Mouse (Mus musculus): ENCODE measurements around the gene 0610030E20Rik. TPM values are rescaled to one million over a fixed set of nuclear protein-coding genes. Genes with fewer than 3 reads are reported as not detected.

0610030E20Rik gene
- polyA plus RNA-seq, 1 experiment from 2014 or later, result 16.0 TPM

GRCm38 (mm10) chr6:72318440-72318839 lies 28.7 kb upstream of the 0610030E20Rik start:
- Histone ChIP-seq H3K9me3 (replicated peaks; ENCODE audit: control insufficient read depth, low read length) (no peaks in the 10 kb centered on the region), H3K4me2 (ENCODE audit: low read depth, low read length) (no peak overlapping the region), H3K36me3 (ENCODE audit: control insufficient read depth, insufficient read depth) (peaks cover 44% of the 10 kb centered on the region), H3K27ac (ENCODE audit: low read length) (no peak overlapping the region), H3K27me3 (ENCODE audit: control insufficient read depth, insufficient read depth, low read length) (no peaks in the 10 kb centered on the region), H3K9ac (ENCODE audit: low read length) (no peak overlapping the region), H3K4me3 (ENCODE audit: low read length) (no peak overlapping the region), H3K4me1 (ENCODE audit: control insufficient read depth, insufficient read depth, low read length) (peaks cover 9% of the 10 kb centered on the region)
- no peak for ATAC-seq (replicated peaks; ENCODE audit: extremely low read depth, insufficient read depth, low FRiP score)
- 75% methylated on average over 5 of the region's 5 CpGs for WGBS

- no peaks in the 10 kb centered on the region for H3K27me3 ChIP-seq (ENCODE audit: control insufficient read depth, insufficient read depth, low read length)
- no peaks in the 10 kb centered on the region for H3K9me3 ChIP-seq (replicated peaks; ENCODE audit: control insufficient read depth, low read length)
- 62% methylated on average over 11 of the region's 11 CpGs for WGBS
- H3K9ac ChIP-seq (ENCODE audit: low read length), result no peak overlapping the region
- no peak overlapping the region for H3K4me3 ChIP-seq (ENCODE audit: low read length)
- peaks cover 47% of the 10 kb centered on the region for H3K36me3 ChIP-seq (ENCODE audit: control insufficient read depth, insufficient read depth)
- H3K4me1 ChIP-seq (ENCODE audit: control insufficient read depth, insufficient read depth, low read length), result peaks cover 5% of the 10 kb centered on the region; the same call in 1 of the 2 replicates
- ATAC-seq (replicated peaks; ENCODE audit: extremely low read depth, insufficient read depth, low FRiP score), result 0 out of 2 replicates have a peak, but pooled peaks have one; percentile 19
- no peak overlapping the region for H3K27ac ChIP-seq (ENCODE audit: low read length)
- H3K4me2 ChIP-seq (ENCODE audit: low read depth, low read length), result no peak overlapping the region
These were observed 28.1 kb upstream of the 0610030E20Rik start for GRCm38 (mm10) chr6:72319019-72319418.

- no peak for ATAC-seq (replicated peaks; ENCODE audit: extremely low read depth, insufficient read depth, low FRiP score)
- no peak overlapping the region for H3K27ac ChIP-seq (ENCODE audit: low read length)
- no peaks in the 10 kb centered on the region for H3K4me1 ChIP-seq (ENCODE audit: control insufficient read depth, insufficient read depth, low read length)
- no peak overlapping the region for H3K4me3 ChIP-seq (ENCODE audit: low read length)
- H3K9ac ChIP-seq (ENCODE audit: low read length), result no peak overlapping the region
- no peaks in the 10 kb centered on the region for H3K27me3 ChIP-seq (ENCODE audit: control insufficient read depth, insufficient read depth, low read length)
- 94% methylated on average over 3 of the region's 3 CpGs for WGBS
- H3K9me3 ChIP-seq (replicated peaks; ENCODE audit: control insufficient read depth, low read length), result no peaks in the 10 kb centered on the region
- H3K4me2 ChIP-seq (ENCODE audit: low read depth, low read length), result no peak overlapping the region
- peaks cover 66% of the 10 kb centered on the region for H3K36me3 ChIP-seq (ENCODE audit: control insufficient read depth, insufficient read depth)
These were observed 24.2 kb upstream of the 0610030E20Rik start for GRCm38 (mm10) chr6:72322936-72323335.

- Histone ChIP-seq H3K4me1 (ENCODE audit: control insufficient read depth, insufficient read depth, low read length) (no peaks in the 10 kb centered on the region), H3K4me2 (ENCODE audit: low read depth, low read length) (no peak overlapping the region), H3K4me3 (ENCODE audit: low read length) (no peak overlapping the region), H3K9ac (ENCODE audit: low read length) (no peak overlapping the region), H3K9me3 (replicated peaks; ENCODE audit: control insufficient read depth, low read length) (no peaks in the 10 kb centered on the region), H3K36me3 (ENCODE audit: control insufficient read depth, insufficient read depth) (peaks cover 69% of the 10 kb centered on the region), H3K27ac (ENCODE audit: low read length) (no peak overlapping the region), H3K27me3 (ENCODE audit: control insufficient read depth, insufficient read depth, low read length) (no peaks in the 10 kb centered on the region)
- WGBS, result 81% methylated on average over 6 of the region's 6 CpGs
- no peak for ATAC-seq (replicated peaks; ENCODE audit: extremely low read depth, insufficient read depth, low FRiP score)
These were observed 23.2 kb upstream of the 0610030E20Rik start for GRCm38 (mm10) chr6:72323786-72324508.

- H3K9me3 ChIP-seq (replicated peaks; ENCODE audit: control insufficient read depth, low read length), result no peaks in the 10 kb centered on the region
- no peak overlapping the region for H3K4me3 ChIP-seq (ENCODE audit: low read length)
- H3K4me2 ChIP-seq (ENCODE audit: low read depth, low read length), result no peak overlapping the region
- ATAC-seq (replicated peaks; ENCODE audit: extremely low read depth, insufficient read depth, low FRiP score), result no peak
- H3K27me3 ChIP-seq (ENCODE audit: control insufficient read depth, insufficient read depth, low read length), result no peaks in the 10 kb centered on the region
- H3K9ac ChIP-seq (ENCODE audit: low read length), result no peak overlapping the region
- H3K36me3 ChIP-seq (ENCODE audit: control insufficient read depth, insufficient read depth), result peaks cover 57% of the 10 kb centered on the region
- 66% methylated on average over 6 of the region's 6 CpGs for WGBS
- no peaks in the 10 kb centered on the region for H3K4me1 ChIP-seq (ENCODE audit: control insufficient read depth, insufficient read depth, low read length)
- no peak overlapping the region for H3K27ac ChIP-seq (ENCODE audit: low read length)
These were observed 20.8 kb upstream of the 0610030E20Rik start for GRCm38 (mm10) chr6:72326274-72326673.

- no peaks in the 10 kb centered on the region for H3K27me3 ChIP-seq (ENCODE audit: control insufficient read depth, insufficient read depth, low read length)
- H3K4me1 ChIP-seq (ENCODE audit: control insufficient read depth, insufficient read depth, low read length), result peaks cover 7% of the 10 kb centered on the region; the same call in 1 of the 2 replicates
- WGBS, result 90% methylated on average over 5 of the region's 5 CpGs
- no peak overlapping the region for H3K4me3 ChIP-seq (ENCODE audit: low read length)
- H3K9me3 ChIP-seq (replicated peaks; ENCODE audit: control insufficient read depth, low read length), result no peaks in the 10 kb centered on the region
- H3K4me2 ChIP-seq (ENCODE audit: low read depth, low read length), result no peak overlapping the region
- no peak overlapping the region for H3K27ac ChIP-seq (ENCODE audit: low read length)
- H3K9ac ChIP-seq (ENCODE audit: low read length), result no peak overlapping the region
- H3K36me3 ChIP-seq (ENCODE audit: control insufficient read depth, insufficient read depth), result peaks cover 42% of the 10 kb centered on the region
- no peak for ATAC-seq (replicated peaks; ENCODE audit: extremely low read depth, insufficient read depth, low FRiP score)
These were observed 18.1 kb upstream of the 0610030E20Rik start for GRCm38 (mm10) chr6:72329019-72329418.

GRCm38 (mm10) chr6:72330133-72330532 lies 17.0 kb upstream of the 0610030E20Rik start:
- no peak for ATAC-seq (replicated peaks; ENCODE audit: extremely low read depth, insufficient read depth, low FRiP score)
- H3K36me3 ChIP-seq (ENCODE audit: control insufficient read depth, insufficient read depth), result peaks cover 37% of the 10 kb centered on the region
- H3K27me3 ChIP-seq (ENCODE audit: control insufficient read depth, insufficient read depth, low read length), result no peaks in the 10 kb centered on the region
- H3K4me3 ChIP-seq (ENCODE audit: low read length), result no peak overlapping the region
- H3K4me1 ChIP-seq (ENCODE audit: control insufficient read depth, insufficient read depth, low read length), result peaks cover 7% of the 10 kb centered on the region; the same call in 1 of the 2 replicates
- no peak overlapping the region for H3K9ac ChIP-seq (ENCODE audit: low read length)
- 92% methylated on average over 4 of the region's 4 CpGs for WGBS
- no peak overlapping the region for H3K4me2 ChIP-seq (ENCODE audit: low read depth, low read length)
- H3K9me3 ChIP-seq (replicated peaks; ENCODE audit: control insufficient read depth, low read length), result no peaks in the 10 kb centered on the region
- H3K27ac ChIP-seq (ENCODE audit: low read length), result no peak overlapping the region

GRCm38 (mm10) chr6:72333111-72333510 lies 14.0 kb upstream of the 0610030E20Rik start:
- Histone ChIP-seq H3K36me3 (ENCODE audit: control insufficient read depth, insufficient read depth) (peaks cover 38% of the 10 kb centered on the region), H3K4me3 (ENCODE audit: low read length) (no peak overlapping the region), H3K9me3 (replicated peaks; ENCODE audit: control insufficient read depth, low read length) (no peaks in the 10 kb centered on the region), H3K9ac (ENCODE audit: low read length) (no peak overlapping the region), H3K4me2 (ENCODE audit: low read depth, low read length) (no peak overlapping the region), H3K27ac (ENCODE audit: low read length) (peak overlapping the region; percentile 64), H3K27me3 (ENCODE audit: control insufficient read depth, insufficient read depth, low read length) (no peaks in the 10 kb centered on the region), H3K4me1 (ENCODE audit: control insufficient read depth, insufficient read depth, low read length) (peaks cover 7% of the 10 kb centered on the region; the same call in 1 of the 2 replicates)
- WGBS, result 41% methylated on average over 5 of the region's 5 CpGs
- ATAC-seq (replicated peaks; ENCODE audit: extremely low read depth, insufficient read depth, low FRiP score), result peak; percentile 41; the same call in 1 of the 2 replicates

- 61% methylated on average over 2 of the region's 2 CpGs for WGBS
- Histone ChIP-seq H3K27me3 (ENCODE audit: control insufficient read depth, insufficient read depth, low read length) (no peaks in the 10 kb centered on the region), H3K4me1 (ENCODE audit: control insufficient read depth, insufficient read depth, low read length) (peaks cover 12% of the 10 kb centered on the region), H3K4me3 (ENCODE audit: low read length) (no peak overlapping the region), H3K9me3 (replicated peaks; ENCODE audit: control insufficient read depth, low read length) (no peaks in the 10 kb centered on the region), H3K27ac (ENCODE audit: low read length) (no peak overlapping the region), H3K9ac (ENCODE audit: low read length) (no peak overlapping the region), H3K4me2 (ENCODE audit: low read depth, low read length) (no peak overlapping the region), H3K36me3 (ENCODE audit: control insufficient read depth, insufficient read depth) (peaks cover 24% of the 10 kb centered on the region)
- no peak for ATAC-seq (replicated peaks; ENCODE audit: extremely low read depth, insufficient read depth, low FRiP score)
These were observed 6.6 kb upstream of the 0610030E20Rik start for GRCm38 (mm10) chr6:72340481-72340880.
